Mouse (Mus musculus) forebrain, embryonic 15.5 days (tissue): ENCODE results near the gene Hmcn2. TPM values are rescaled to one million over a fixed set of nuclear protein-coding genes. Genes with fewer than 3 reads are reported as not detected.

Source experiments
- ATAC-seq: fragments of 200-750 bp; cut with Nextera tagmentation; replicated peaks from 2 replicates; pipeline ENCODE4 v1.8.0; 2017; ENCODE audit warnings: mild to moderate bottlenecking, moderate TSS enrichment, moderate library complexity
- H3K27ac ChIP-seq: fragments of 300-500 bp; sonication (generic); replicated peaks from 2 replicates; pipeline ENCODE4 v1.5.1; 2015; ENCODE audit warnings: mild to moderate bottlenecking, inconsistent platforms
- H3K27me3 ChIP-seq: fragments of 300-500 bp; sonication (generic); 2 replicates; pipeline ENCODE4 v1.6.1; 2015; ENCODE audit warnings: inconsistent platforms
- H3K36me3 ChIP-seq: fragments of 300-500 bp; sonication (generic); 2 replicates; pipeline ENCODE4 v1.6.1; 2015; ENCODE audit warnings: mild to moderate bottlenecking, inconsistent platforms
- H3K4me1 ChIP-seq: fragments of 300-500 bp; sonication (generic); 2 replicates; pipeline ENCODE4 v1.6.1; 2015; ENCODE audit warnings: inconsistent platforms
- H3K4me2 ChIP-seq: fragments of 300-500 bp; sonication (generic); replicated peaks from 2 replicates; pipeline ENCODE4 v1.6.1; 2015; ENCODE audit warnings: mild to moderate bottlenecking, inconsistent platforms
- H3K4me3 ChIP-seq: fragments of 300-500 bp; sonication (generic); 2 replicates; pipeline ENCODE4 v1.5.1; 2015; ENCODE audit warnings: mild to moderate bottlenecking, inconsistent platforms
- H3K9ac ChIP-seq: fragments of 300-500 bp; sonication (generic); replicated peaks from 2 replicates; pipeline ENCODE4 v1.6.1; 2015; ENCODE audit warnings: mild to moderate bottlenecking, inconsistent platforms
- H3K9me3 ChIP-seq: fragments of 300-500 bp; sonication (generic); 2 replicates; pipeline ENCODE4 v1.6.1; 2016; ENCODE audit warnings: inconsistent platforms
- WGBS: fragments of 180-500 bp; shearing (Covaris S2); methylation state at CpG from one replicate; pipeline ENCODE4 v1.1.7; 2015; ENCODE audit warnings: mixed read lengths; 5-methylcytosine and 5-hydroxymethylcytosine counted together
- polyA plus RNA-seq: library from polyadenylated mRNA; unstranded; fragments of >200 nt; fragmentation: Nextera tagmentation; extraction: Ambion mirVana; gene quantifications from 2 replicates; pipeline ENCODE4 v1.2.1, GENCODE M21; 2015

The Hmcn2 gene
- polyA plus RNA-seq, 1 experiment from 2014 or later, result 0.19 TPM

DNA sequence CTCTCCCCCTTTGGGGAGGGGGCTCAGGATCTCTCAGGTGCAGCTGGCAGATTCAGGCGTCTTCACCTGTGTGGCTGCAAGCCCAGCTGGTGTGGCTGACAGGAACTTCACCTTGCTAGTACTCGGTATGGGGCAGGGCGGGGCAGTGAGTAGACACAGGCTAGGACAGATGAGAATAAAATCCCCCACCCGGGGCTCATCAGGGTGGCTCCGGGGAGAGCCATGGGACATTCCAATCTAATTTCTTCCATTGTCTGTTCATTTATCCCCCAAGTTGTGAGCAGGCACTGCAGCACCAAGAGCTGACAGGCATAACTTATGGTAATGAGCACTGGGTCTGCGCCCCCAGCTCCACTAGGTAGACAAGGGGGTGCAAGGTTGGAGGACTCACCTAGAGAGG lies 108.4 kb downstream of the Hmcn2 start:
- 67% methylated on average over 6 of the region's 6 CpGs for WGBS
- no peak overlapping the region for H3K4me3 ChIP-seq
- no peak overlapping the region for H3K27ac ChIP-seq
- no peak overlapping the region for H3K9ac ChIP-seq
- H3K9me3 ChIP-seq, result no peaks in the 10 kb centered on the region
- H3K4me2 ChIP-seq, result no peak overlapping the region
- no peaks in the 10 kb centered on the region for H3K36me3 ChIP-seq
- ATAC-seq, result no peak
- no peaks in the 10 kb centered on the region for H3K4me1 ChIP-seq
- H3K27me3 ChIP-seq, result no peaks in the 10 kb centered on the region

DNA sequence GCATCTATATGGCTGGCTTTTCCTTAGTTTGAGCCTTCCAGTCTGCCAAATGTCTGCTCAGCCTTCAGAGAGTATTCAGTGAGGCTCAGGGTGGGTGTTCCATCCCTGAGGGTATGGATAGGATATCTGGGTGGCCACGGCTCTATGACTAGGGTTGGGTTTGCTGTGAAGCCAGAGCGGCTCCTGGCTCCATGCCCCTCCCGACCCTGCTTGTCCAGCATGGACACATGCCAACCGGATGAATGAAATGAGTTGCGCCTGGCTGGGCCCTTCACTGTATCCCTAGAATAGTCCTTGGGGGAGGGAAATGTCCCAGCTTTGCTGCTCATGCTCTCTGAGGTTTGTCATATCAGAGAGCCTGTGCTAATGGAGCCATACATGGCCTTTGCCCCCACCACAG lies 117.3 kb downstream of the Hmcn2 start:
- Histone ChIP-seq H3K9me3 (no peaks in the 10 kb centered on the region), H3K4me1 (peaks cover 10% of the 10 kb centered on the region; the same call in 1 of the 2 replicates), H3K4me2 (no peak overlapping the region), H3K36me3 (no peaks in the 10 kb centered on the region), H3K27me3 (no peaks in the 10 kb centered on the region), H3K4me3 (no peak overlapping the region), H3K27ac (no peak overlapping the region), H3K9ac (no peak overlapping the region)
- ATAC-seq, result 0 out of 2 replicates have a peak, but pooled peaks have one; percentile 63
- 53% methylated on average over 5 of the region's 5 CpGs for WGBS

DNA sequence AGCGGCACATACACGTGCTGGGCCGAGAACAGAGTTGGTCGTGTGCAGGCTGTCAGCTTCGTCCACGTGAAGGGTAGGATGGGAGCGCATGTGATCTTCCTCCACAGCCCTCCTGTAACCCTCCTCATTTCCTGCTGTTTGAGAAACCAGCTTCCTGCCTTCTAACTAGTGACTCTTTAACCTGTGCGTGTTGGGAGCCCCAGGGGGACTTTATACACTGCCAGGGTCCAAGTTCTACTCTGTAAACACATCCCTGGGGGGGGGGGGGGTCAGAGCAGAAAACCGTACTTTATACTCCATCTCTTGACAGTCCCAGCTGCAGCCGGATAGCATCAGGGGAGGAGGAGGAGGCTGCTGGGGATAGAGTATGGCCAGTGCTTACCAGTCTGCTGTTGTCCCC lies 120.5 kb downstream of the Hmcn2 start:
- Histone ChIP-seq H3K9ac (no peak overlapping the region), H3K4me2 (no peak overlapping the region), H3K27me3 (no peaks in the 10 kb centered on the region), H3K27ac (no peak overlapping the region), H3K4me3 (no peak overlapping the region), H3K4me1 (peaks cover 10% of the 10 kb centered on the region; the same call in 1 of the 2 replicates), H3K36me3 (no peaks in the 10 kb centered on the region), H3K9me3 (no peaks in the 10 kb centered on the region)
- WGBS, result 80% methylated on average over 10 of the region's 10 CpGs
- no peak for ATAC-seq

DNA sequence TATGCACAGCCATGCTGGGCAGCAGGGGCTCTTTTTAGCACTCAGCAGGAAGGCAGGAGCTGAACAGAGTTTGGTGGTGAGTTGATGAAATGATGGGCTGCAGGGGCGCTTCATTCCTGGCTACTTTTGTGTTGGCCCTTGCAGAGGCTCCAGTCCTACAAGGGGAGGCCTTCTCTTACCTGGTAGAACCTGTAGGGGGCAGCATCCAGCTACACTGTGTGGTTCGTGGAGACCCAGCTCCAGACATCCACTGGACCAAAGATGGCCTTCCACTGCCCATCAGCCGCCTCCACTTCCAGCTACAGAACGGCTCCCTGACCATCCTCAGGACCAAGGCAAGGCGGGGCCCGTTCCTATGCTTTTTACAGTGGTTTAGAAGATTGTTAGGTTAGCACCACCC lies 121.4 kb downstream of the Hmcn2 start:
- Histone ChIP-seq H3K27me3 (no peaks in the 10 kb centered on the region), H3K4me2 (no peak overlapping the region), H3K4me3 (no peak overlapping the region), H3K9ac (no peak overlapping the region), H3K9me3 (no peaks in the 10 kb centered on the region), H3K4me1 (peaks cover 10% of the 10 kb centered on the region; the same call in 1 of the 2 replicates), H3K36me3 (no peaks in the 10 kb centered on the region), H3K27ac (no peak overlapping the region)
- 37% methylated on average over 6 of the region's 6 CpGs for WGBS
- ATAC-seq, result no peak

DNA sequence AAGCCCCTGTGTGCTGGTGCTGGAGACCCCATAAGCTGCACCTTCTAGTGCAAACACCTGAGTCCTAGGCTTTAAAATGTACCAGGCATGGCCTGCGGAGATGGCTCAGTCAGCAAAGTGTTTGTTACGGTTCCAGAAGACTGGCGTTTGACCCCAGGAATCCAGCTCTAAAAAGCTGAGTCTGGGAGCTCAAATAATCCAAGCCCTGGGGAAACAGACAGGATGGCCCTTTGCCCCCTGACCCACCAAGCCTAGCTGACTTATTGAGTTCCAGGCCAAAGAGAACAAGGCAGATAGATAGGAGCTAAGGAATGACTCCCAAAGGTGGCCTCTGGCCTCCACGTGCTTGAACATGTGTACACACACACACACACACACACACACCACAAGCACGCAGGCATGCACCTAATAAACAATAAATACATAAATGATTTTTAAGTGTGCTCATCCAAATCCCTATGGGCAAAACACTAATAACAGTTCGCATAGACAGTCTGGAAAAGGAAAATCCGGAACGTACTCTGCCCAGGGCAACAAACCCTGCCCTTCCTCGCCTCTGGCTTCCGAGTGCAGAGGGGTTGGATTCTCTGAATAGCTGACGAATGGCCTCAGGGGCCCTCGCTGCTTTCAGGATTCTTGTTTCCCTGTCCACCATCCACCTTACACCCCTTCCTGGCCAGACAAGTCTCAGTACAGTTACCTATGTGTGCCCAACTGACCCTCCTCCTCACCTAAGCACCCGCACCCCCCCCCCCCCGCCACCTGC lies 123.4 kb downstream of the Hmcn2 start:
- H3K4me3 ChIP-seq, result no peak overlapping the region
- H3K27ac ChIP-seq, result no peak overlapping the region
- no peaks in the 10 kb centered on the region for H3K4me1 ChIP-seq
- no peak for ATAC-seq
- no peaks in the 10 kb centered on the region for H3K27me3 ChIP-seq
- no peak overlapping the region for H3K9ac ChIP-seq
- H3K4me2 ChIP-seq, result no peak overlapping the region
- H3K36me3 ChIP-seq, result no peaks in the 10 kb centered on the region
- no peaks in the 10 kb centered on the region for H3K9me3 ChIP-seq
- WGBS, result 71% methylated on average over 14 of the region's 14 CpGs

DNA sequence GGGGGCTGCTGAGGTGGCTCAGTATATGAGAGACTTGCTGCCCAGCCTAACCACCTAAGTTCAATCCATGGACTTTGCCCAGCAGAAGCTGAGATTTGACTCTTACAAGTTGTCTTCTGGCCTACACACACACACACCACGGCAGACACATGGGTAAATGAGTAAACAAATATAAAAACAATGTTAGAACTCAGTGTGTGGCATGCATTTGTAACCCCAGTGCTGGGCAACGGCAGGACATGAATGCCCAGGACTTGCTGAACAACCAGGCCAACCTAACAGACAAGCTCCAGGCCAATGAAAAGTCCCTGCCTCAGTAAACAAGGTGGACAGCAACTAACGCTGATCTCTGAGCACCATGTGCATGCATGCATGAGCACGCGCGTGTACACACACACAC lies 125.4 kb downstream of the Hmcn2 start:
- Histone ChIP-seq H3K4me1 (no peaks in the 10 kb centered on the region), H3K27ac (no peak overlapping the region), H3K4me3 (no peak overlapping the region), H3K9ac (no peak overlapping the region), H3K36me3 (no peaks in the 10 kb centered on the region), H3K4me2 (no peak overlapping the region), H3K9me3 (no peaks in the 10 kb centered on the region), H3K27me3 (no peaks in the 10 kb centered on the region)
- 81% methylated on average over 6 of the region's 6 CpGs for WGBS
- no peak for ATAC-seq

DNA sequence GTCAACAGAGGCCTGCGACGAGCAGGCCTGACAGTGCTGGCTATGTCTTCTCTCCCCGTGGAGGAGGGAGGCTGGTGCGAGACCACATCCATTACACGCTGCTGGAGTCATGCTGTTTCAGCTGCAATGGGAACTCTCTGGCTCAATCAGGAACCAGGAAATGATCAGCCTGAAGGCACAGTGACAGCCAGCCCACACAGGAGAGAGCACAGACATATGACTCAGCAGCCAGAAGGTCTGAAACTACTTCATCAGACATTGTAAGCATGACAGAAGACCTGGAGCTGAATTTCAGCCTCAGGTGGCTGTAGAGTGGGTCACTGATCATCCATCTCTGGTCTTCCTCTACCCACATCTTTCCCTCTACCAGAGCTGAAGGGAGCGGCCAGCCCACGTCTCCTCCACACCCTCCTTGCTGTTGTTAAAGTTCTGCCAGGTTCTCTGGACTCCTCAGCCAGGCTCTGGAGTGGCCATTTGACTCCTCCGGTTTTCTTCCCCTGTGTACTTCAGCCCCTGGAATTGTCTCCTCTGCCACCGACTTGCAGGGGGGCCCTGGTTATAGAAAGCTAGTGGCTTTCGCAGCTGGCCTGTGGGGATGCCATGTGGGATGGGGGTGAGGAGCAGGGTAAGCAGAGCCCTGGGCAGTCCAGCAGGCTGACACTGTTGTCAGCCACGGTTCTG lies 128.4 kb downstream of the Hmcn2 start:
- no peak overlapping the region for H3K27ac ChIP-seq
- no peak overlapping the region for H3K4me3 ChIP-seq
- no peaks in the 10 kb centered on the region for H3K4me1 ChIP-seq
- no peak for ATAC-seq
- no peaks in the 10 kb centered on the region for H3K9me3 ChIP-seq
- no peak overlapping the region for H3K9ac ChIP-seq
- H3K27me3 ChIP-seq, result no peaks in the 10 kb centered on the region
- WGBS, result 65% methylated on average over 11 of the region's 11 CpGs
- no peak overlapping the region for H3K4me2 ChIP-seq
- H3K36me3 ChIP-seq, result no peaks in the 10 kb centered on the region

DNA sequence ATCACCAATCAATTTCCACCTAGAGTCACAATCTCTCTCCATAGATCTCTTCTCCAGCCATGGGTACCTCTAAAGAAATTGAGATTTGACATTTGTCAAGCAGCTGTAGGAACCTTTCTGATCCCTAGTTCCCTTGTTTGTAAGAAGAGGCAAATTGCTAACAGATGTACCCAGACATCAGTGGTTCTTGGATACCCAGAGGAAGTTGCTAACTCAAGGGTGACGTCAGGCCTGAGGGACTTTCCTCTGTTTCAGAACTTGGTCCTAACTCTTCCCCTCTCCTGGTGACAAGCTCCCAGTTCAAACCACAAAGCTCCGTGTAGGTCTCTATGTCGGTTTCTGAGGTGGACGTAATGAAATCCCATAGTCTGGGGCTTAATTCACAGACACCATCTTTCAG lies 131.8 kb downstream of the Hmcn2 start:
- Histone ChIP-seq H3K27ac (no peak overlapping the region), H3K9me3 (no peaks in the 10 kb centered on the region), H3K36me3 (no peaks in the 10 kb centered on the region), H3K4me3 (no peak overlapping the region), H3K4me2 (no peak overlapping the region), H3K9ac (no peak overlapping the region), H3K4me1 (peaks cover 21% of the 10 kb centered on the region), H3K27me3 (no peaks in the 10 kb centered on the region)
- 73% methylated on average over 4 of the region's 4 CpGs for WGBS
- no peak for ATAC-seq

DNA sequence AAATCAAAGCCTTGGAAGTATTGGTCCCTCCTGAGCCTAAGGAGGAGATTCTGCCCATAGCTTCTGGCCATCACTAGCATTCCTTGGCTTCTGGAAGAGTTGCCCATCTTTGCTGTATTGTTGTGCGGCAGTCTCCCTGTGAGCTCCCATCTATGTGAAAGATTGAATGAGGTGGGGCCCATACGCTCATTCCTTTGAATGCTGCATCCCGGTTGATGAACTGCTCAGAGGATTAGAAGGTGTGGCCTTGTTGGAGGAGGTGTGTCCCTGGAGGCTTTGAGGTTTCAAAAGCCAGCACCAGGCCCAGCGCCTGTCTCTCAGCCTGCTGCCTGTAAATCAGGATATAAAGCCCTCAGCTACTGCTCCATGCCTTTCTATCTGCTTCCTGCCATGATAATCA lies 132.2 kb downstream of the Hmcn2 start:
- no peak for ATAC-seq
- no peaks in the 10 kb centered on the region for H3K36me3 ChIP-seq
- no peak overlapping the region for H3K4me2 ChIP-seq
- 29% methylated on average over 4 of the region's 4 CpGs for WGBS
- H3K9ac ChIP-seq, result no peak overlapping the region
- H3K4me1 ChIP-seq, result peaks cover 21% of the 10 kb centered on the region
- H3K27me3 ChIP-seq, result no peaks in the 10 kb centered on the region
- no peak overlapping the region for H3K27ac ChIP-seq
- no peaks in the 10 kb centered on the region for H3K9me3 ChIP-seq
- no peak overlapping the region for H3K4me3 ChIP-seq

DNA sequence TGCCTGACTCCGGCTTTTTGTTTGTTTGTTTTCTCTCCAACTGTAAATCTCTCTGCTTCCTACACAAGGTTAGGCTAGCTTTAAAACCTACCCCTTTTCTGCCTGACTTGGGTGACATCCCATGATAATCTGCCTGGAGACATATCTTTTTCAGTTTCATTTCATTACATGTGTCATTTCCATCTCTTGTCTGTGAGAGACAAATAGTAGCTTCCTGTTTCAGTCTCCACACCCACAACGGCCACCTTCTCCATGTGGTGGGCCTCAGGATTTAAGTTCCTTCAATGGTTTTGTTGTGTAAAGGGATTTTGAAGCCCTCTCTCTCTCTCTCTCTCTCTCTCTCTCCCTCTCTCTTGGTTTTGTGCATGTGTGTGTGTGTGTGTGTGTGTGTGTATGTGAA lies 133.3 kb downstream of the Hmcn2 start:
- Histone ChIP-seq H3K27me3 (no peaks in the 10 kb centered on the region), H3K9ac (no peak overlapping the region), H3K27ac (no peak overlapping the region), H3K9me3 (no peaks in the 10 kb centered on the region), H3K36me3 (no peaks in the 10 kb centered on the region), H3K4me1 (peaks cover 21% of the 10 kb centered on the region), H3K4me3 (no peak overlapping the region), H3K4me2 (no peak overlapping the region)
- ATAC-seq, result no peak
- WGBS, result 84% methylated on average over 2 of the region's 2 CpGs

DNA sequence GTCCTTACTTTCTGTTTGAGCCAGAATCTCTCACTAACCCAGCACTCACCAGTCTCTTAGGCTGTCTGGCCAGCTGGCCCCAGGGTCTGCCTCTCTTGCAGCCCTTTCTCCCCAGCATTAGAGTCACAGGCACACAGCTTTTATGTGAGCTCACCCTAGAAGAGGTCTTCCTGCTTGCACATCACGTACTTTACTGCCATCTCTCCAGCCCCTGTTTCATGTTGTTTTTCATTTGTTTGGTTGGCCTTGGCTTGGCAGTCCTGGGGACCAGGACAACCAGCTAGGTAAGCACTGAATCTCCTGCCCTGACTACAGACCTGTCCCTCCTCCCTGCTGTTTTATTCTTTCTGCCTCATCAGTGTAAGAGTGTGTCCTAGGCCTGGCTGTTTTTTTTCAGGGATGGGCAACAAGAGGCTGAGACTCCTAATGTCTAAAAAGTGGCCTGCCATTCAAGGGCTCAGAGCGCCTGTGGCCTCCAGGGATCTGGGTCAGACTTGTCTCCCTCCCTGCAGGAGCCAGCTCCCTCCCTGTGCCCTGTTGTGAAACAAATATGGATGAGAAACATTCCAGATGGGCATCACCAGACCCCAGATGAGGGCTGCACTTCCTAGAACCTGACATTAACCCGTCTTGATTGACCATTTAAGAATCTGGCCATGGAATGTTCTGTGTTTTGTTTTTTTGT lies 134.7 kb downstream of the Hmcn2 start:
- 36% methylated on average over 3 of the region's 3 CpGs for WGBS
- Histone ChIP-seq H3K4me2 (no peak overlapping the region), H3K36me3 (no peaks in the 10 kb centered on the region), H3K27ac (peak overlapping the region; percentile 21), H3K9me3 (no peaks in the 10 kb centered on the region), H3K9ac (no peak overlapping the region), H3K27me3 (no peaks in the 10 kb centered on the region), H3K4me1 (peaks cover 22% of the 10 kb centered on the region), H3K4me3 (no peak overlapping the region)
- ATAC-seq, result peak; percentile 43; the same call in 1 of the 2 replicates

DNA sequence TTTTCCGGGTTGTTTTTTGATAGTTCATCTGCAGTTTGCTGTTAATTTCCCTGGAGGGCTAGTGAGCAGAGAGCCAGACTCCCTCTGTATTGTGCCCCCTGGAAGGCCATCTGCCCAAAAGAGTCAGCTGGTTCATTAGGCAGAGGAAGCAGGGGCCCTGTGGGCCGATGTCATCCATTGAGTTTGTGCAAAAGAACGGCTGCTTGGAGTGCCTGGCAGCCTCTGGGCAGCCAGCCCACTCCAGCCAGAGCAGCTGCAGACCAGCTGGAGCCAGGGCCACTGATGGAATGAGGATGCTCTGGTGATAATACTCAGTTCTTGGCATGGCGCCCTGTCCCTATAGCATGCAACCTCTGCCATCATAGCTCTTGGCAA lies 135.2 kb downstream of the Hmcn2 start:
- Histone ChIP-seq H3K36me3 (no peaks in the 10 kb centered on the region), H3K4me3 (no peak overlapping the region), H3K27ac (peak overlapping the region; percentile 21), H3K27me3 (no peaks in the 10 kb centered on the region), H3K4me1 (peaks cover 25% of the 10 kb centered on the region), H3K4me2 (no peak overlapping the region), H3K9ac (no peak overlapping the region), H3K9me3 (no peaks in the 10 kb centered on the region)
- peak; percentile 89 for ATAC-seq
- 23% methylated on average over 4 of the region's 4 CpGs for WGBS
